Mouse (Mus musculus) Patski (cell line): ENCODE data around the gene Cpeb3. TPM values are rescaled to one million over a fixed set of nuclear protein-coding genes. Genes with fewer than 3 reads are reported as not detected.

Source experiments
- ATAC-seq: fragments of 100-300 bp; one replicate; pipeline ENCODE4 v1.8.0; 2021
- CTCF ChIA-PET: fragments of 350-600 bp; sonication (Branson Sonifier 250); formaldehyde crosslinking; loops from one replicate; lab custom pipeline; 2022; ENCODE audit warnings: inconsistent platforms; lab: Charles Lee
- POLR2A ChIA-PET: fragments of 350-600 bp; sonication (Branson Sonifier 250); formaldehyde crosslinking; loops from one replicate; lab custom pipeline; 2022; ENCODE audit warnings: antibody characterized with exemption, inconsistent platforms; lab: Charles Lee
- DNase-seq: peaks from one replicate; pipeline ENCODE4 v3.0.0-alpha.2; 2011; ENCODE audit warnings: low read depth, low spot score
- H3K27me3 ChIP-seq: fragments of 371-371 bp; one replicate; pipeline ENCODE4 v1.5.1; 2021
- CTCF ChIP-seq: fragments of 100-300 bp; IDR thresholded peaks from one replicate; pipeline ENCODE4 v1.5.1; 2021
- in situ Hi-C: fragments of 300-500 bp; cut with MboI; formaldehyde crosslinking; loops from 3 replicates; pipeline ENCODE4 v1.11.1; 2018; ENCODE audit warnings: low pct_unique_long_range_greater_than_20kb, mixed read lengths
- polyA plus RNA-seq: library from polyadenylated mRNA; unstranded; gene quantifications from one replicate; pipeline ENCODE4 v1.2.3, GENCODE M21; 2021

Gene Cpeb3
- polyA plus RNA-seq, 1 experiment from 2014 or later: 8.9 TPM

DNA sequence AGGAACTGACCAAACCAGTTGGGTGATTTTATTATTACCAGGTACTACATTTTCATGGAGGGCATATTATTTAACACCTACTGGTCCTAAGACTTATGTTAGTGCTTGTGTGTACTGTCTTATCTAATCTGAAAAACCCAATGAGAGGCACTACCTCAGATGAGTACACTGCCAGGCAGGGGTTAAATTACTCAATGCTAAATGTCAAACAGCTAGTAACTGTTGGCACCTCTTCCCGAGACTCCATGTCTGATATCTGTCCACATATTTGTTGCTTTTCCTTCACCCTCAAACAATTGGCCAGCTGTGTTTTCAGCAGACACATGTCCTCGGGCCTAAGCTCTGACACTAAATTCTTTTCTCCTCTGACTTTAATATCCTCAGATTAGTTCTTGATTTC lies 132.3 kb downstream of the Cpeb3 start:
- no peak for TF ChIP-seq CTCF
- POLR2A ChIA-PET: no interaction called here
- no peak for ATAC-seq
- in situ Hi-C loops: no loop called here
- CTCF ChIA-PET: interaction anchor here (1.1 kb wide), 1 partner anchor 12 kb away, joined by 3 read pairs; no protein-coding TSS in a partner anchor
- no peaks in the 10 kb centered on the region for H3K27me3 ChIP-seq
- no peak for DNase-seq

DNA sequence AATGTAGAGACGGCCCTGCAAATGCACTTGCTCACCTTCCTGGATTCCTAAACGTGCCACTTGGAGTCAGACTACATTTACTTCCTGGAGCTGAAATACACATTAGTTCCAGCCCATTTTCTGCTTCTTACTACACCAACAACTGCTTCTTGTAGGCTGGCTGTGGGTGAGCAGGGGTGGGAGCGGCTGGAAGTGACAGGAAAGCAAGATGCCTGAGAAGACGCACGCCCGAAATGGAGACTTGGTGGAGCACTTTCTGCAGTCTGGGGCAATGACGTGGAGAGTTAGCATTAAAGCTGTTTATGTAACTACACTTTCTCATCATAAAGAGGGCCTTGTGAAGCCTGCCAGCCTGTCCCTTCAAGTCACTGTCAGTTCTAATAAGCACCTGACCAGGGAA lies 132.7 kb downstream of the Cpeb3 start:
- DNase-seq: no peak
- H3K27me3 ChIP-seq: no peaks in the 10 kb centered on the region
- no peak for ATAC-seq
- TF ChIP-seq CTCF: no peak
- POLR2A ChIA-PET: no interaction called here
- in situ Hi-C loops: no loop called here
- CTCF ChIA-PET: interaction anchor here (1.1 kb wide), 1 partner anchor 12 kb away, joined by 3 read pairs; no protein-coding TSS in a partner anchor

DNA sequence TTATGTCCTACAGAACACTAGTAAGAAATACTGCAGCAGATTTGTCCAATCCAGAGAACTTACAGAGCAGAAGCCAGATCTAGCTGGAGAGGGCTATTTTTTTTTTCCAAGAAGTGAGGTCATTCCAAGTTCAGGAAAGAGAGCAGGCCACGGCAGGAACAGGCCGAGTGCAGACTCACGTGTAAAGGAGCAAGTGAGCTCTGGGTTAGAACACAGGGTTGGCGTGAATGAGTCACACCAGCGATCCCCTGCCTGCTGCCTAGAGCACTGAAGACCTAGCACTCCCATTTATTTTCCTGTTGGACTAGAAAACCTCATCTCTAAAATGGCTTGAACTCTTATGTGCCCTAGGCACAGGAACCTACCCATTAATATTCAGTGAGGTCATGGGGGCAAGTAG lies 133.7 kb downstream of the Cpeb3 start:
- in situ Hi-C loops: no loop called here
- ChIA-PET CTCF (interaction anchor here (1.5 kb wide), 1 partner anchor 11 kb away, joined by 3 read pairs; no protein-coding TSS in a partner anchor), POLR2A (no interaction called here)
- H3K27me3 ChIP-seq: no peaks in the 10 kb centered on the region
- ATAC-seq (no peak), DNase-seq (no peak)
- TF ChIP-seq CTCF: no peak

DNA sequence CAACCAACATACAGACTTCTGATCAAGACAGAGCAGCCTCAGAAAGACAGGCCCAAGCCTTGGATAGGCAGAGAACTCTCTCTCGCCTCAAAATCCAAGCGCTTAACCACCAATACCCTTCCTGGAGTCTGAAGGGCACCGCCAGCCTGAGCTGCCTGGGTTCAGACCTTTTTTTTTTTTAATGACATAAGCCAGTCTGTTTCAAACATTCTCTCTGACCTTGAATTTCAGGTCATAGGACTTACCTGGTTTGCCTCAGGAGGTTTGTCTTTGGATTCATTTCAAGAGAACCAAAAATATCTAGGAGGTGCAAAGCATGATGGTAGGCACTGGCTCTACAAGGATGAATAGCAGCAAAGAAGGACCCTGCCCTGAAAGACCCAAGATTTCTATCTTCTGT lies 134.1 kb downstream of the Cpeb3 start:
- in situ Hi-C loops: no loop called here
- no peaks in the 10 kb centered on the region for H3K27me3 ChIP-seq
- DNase-seq (no peak), ATAC-seq (no peak)
- no peak for TF ChIP-seq CTCF
- ChIA-PET POLR2A (no interaction called here), CTCF (interaction anchor here (1.5 kb wide), 1 partner anchor 10 kb away, joined by 3 read pairs; no protein-coding TSS in a partner anchor)

DNA sequence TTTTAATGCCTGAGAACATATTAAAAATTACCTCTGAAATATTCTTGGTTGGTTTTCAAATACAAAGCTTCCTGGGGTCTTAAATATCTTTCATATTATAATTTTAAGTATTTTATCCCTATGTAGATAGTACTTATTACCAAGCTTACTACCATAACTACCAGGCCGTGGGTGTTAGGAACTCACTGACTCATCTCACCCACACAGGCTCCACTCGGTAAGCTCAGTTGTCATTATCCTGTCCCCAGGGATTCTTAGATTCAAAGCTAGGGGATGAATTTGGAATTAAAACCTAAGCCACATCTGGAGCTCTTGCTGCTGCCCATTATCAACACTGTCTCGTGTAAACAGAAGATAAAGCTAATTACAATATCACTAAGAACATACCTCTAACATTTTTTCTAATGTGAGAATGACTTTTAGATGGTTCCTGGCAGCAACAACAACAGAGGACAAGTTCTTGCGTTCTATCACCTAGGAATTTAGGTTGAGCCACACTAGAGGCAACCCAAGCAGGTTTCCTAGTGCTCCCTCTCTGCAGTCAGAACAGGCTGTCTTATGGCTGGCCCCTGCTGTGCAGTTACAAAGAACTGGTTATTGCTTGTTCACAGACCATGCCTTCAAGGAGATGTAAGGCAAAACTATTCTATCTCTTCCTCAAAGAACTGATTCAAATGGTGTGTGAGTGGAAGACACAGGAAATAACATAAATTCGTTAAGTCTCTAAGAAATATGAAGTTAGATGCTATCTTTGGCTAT lies 135.4 kb downstream of the Cpeb3 start:
- DNase-seq (no peak), ATAC-seq (no peak)
- in situ Hi-C loops: no loop called here
- no peak for TF ChIP-seq CTCF
- H3K27me3 ChIP-seq: no peaks in the 10 kb centered on the region
- POLR2A ChIA-PET: interaction anchor here (0.7 to 0.8 kb wide), 2 partner anchors 13 to 21 kb away, joined by 3 read pairs; no protein-coding TSS in a partner anchor
- CTCF ChIA-PET: no interaction called here

DNA sequence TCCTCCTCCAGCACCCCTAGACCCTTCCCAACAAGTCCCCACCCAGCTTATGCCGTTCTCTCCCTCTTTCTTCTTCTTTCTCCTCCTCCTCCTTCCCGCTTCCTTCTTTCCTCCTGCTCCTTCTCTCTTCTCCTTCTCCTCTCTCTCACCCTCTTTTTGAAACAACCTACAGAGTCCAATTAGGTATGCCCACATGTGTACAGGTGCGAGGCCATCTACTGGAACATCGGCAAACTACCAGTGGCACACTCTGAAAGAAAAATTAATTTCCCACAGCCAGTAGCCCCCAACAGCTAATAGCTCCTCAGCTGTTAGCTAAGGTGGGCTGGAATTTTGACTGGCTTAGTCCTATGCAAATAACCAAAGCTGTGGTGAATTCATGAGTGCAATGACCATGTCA lies 139.2 kb downstream of the Cpeb3 start:
- no peaks in the 10 kb centered on the region for H3K27me3 ChIP-seq
- in situ Hi-C loops: no loop called here
- POLR2A ChIA-PET: no interaction called here
- DNase-seq (no peak), ATAC-seq (no peak)
- CTCF ChIA-PET: interaction anchor here (1.3 kb wide), 1 partner anchor 18 kb away, joined by 3 read pairs; no protein-coding TSS in a partner anchor
- TF ChIP-seq CTCF: peak; percentile 35

DNA sequence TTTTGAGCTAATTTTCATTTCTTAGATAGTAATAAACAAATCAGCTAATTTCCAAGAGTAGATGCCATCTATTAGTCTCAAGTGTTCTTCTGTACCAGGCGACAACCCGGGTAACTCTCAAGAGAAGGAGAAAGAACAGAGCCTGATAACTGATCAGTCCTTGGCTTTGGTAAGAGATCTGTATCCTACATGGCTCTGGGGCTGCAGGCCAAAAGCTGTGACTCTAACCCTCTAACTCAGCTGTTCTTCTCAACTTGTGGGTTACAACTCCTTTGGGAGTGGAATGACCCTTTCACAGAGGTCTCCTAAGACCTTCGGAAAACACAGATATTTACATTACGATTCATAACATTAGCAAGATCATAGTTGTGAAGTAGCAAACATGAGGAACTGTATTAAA lies 148.3 kb downstream of the Cpeb3 start:
- no peaks in the 10 kb centered on the region for H3K27me3 ChIP-seq
- ATAC-seq (no peak), DNase-seq (no peak)
- POLR2A ChIA-PET: interaction anchor here (0.9 to 1.0 kb wide), 2 partner anchors 13 to 116 kb away, joined by 3 to 10 read pairs; no protein-coding TSS in a partner anchor
- in situ Hi-C loops: no loop called here
- CTCF ChIA-PET: interaction anchor here (0.8 to 1.3 kb wide), 2 partner anchors 10 to 137 kb away, joined by 3 to 4 read pairs; no protein-coding TSS in a partner anchor
- no peak for TF ChIP-seq CTCF

DNA sequence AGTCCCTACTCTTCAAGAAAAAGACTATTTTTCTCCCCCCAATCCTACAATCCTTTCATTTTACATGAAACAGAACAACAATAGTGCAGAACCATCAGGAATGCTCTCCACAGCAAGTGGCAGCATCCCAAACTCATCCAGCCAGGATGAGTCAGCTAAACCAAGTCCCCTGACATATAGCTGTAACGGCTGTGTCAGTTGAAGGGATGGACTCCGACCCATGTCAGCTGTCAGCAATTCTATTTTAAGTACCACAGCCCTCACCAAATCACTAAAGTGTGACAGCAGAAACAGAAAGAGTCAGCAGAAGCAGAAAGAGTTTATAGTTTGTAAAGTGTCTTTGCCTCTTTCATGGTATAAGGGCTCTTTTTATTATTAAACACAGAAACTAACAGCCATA lies 148.8 kb downstream of the Cpeb3 start:
- no peaks in the 10 kb centered on the region for H3K27me3 ChIP-seq
- ChIA-PET CTCF (interaction anchor here (0.8 to 1.3 kb wide), 2 partner anchors 9 to 137 kb away, joined by 3 to 4 read pairs; no protein-coding TSS in a partner anchor), POLR2A (interaction anchor here (1.0 kb wide), 1 partner anchor 13 kb away, joined by 3 read pairs; no protein-coding TSS in a partner anchor)
- no peak for TF ChIP-seq CTCF
- DNase-seq (peak; percentile 43), ATAC-seq (peak; percentile 72)
- in situ Hi-C loops: no loop called here

DNA sequence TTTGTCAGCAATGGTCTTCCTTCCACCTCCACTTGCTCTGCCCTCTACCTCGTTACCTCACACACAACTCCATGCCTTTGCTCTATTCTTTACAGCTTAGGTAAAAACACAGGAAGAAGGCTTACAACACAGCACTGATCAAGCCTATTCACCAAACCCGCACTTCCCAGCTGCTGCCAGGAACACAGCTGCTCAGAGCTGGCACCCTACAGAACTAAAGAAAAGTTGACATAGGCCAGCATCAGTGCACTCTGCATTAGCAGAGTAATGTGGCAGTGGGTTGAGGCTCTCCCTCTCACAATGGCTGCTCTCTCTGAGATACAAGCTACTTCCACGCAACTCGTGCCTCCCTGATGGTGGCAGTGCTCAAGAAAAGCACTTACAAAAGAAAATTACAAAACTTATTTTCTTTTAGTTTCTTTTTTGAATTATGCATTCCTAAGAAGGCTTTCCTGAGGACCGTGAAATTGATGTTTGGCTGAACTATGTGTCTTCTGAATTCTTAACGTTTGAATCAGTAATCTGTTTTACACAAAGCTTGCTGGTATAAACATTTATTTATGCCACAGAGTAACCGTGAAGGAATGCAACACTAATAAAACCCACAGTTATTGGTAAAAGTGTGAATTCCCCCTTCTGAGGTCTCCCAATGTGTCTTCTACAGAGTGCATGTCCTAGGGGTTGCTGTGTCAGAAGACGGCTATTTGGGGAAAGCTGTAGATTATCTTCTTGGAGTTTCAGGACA lies 151.1 kb downstream of the Cpeb3 start:
- ChIA-PET CTCF (interaction anchor here (0.7 to 1.9 kb wide), 5 partner anchors 8 to 151 kb away, joined by 3 to 5 read pairs (median 4); partner anchors contain the start of gene Cpeb3), POLR2A (no interaction called here)
- in situ Hi-C loops: no loop called here
- peak; percentile 60 for ATAC-seq
- H3K27me3 ChIP-seq: no peaks in the 10 kb centered on the region
- no peak for DNase-seq
- TF ChIP-seq CTCF: no peak

DNA sequence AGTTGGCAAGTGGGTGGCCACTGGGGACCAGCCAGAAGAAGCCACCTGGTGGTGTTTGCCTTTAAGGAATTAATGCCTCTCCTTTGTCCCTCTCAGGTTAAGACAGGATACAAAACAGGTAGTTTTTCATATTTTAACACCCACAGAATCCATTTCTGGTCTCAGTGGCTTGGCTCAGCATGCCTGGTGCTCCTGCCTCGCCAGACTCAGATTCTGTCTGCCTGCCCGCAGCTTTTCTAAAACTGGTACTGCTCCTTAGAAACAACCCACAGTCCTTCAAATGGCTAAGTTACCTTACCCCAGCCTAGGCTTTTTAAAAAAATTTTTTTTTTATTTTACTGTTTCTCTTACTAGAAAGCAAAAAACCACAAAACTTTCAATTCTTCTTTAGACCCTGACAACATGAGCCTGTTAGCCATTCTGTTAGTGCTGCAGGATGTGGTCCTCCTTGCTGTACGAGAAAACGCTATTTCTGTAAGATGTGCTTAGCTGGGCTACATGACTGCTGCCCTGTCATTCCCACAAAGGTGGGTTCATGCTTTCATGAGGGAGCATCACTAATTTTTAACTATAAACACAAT lies 152.3 kb downstream of the Cpeb3 start:
- ChIA-PET CTCF (interaction anchor here (0.7 to 1.9 kb wide), 3 partner anchors 10 to 155 kb away, joined by 3 to 4 read pairs (median 4); no protein-coding TSS in a partner anchor), POLR2A (no interaction called here)
- ATAC-seq (no peak), DNase-seq (no peak)
- TF ChIP-seq CTCF: no peak
- in situ Hi-C loops: no loop called here
- H3K27me3 ChIP-seq: no peaks in the 10 kb centered on the region
